Mouse (Mus musculus): ENCODE results near the gene Rab11fip4.

- no peak for TF ChIP-seq GATA1 (IDR thresholded peaks at IDR 0.05; ENCODE audit: borderline replicate concordance, low read length)
- no peak for TF ChIP-seq FLI1 (IDR thresholded peaks at IDR 0.05; ENCODE audit: low read length)
These were observed 24.9 kb downstream of the Rab11fip4 start for GRCm38 (mm10) chr11:79615871-79616270.

All from megakaryocyte, embryonic 14.5 days (primary cell).